Mouse (Mus musculus) embryo, embryonic 9.5 days (tissue): ENCODE data around the gene Rab20.

Experiments used
- DNase-seq: peaks from one replicate; pipeline ENCODE4 v3.0.0-alpha.2; 2017; ENCODE audit errors: extremely low spot score

Gene Rab20

GRCm38 (mm10) chr8:11404614-11405013 lies 73.9 kb downstream of the Rab20 start:
- no peak for DNase-seq

GRCm38 (mm10) chr8:11403813-11404212 lies 74.7 kb downstream of the Rab20 start:
- no peak for DNase-seq
